Mouse (Mus musculus) forebrain, embryonic 13.5 days (tissue): ENCODE measurements around the gene Alyref. TPM values are rescaled to one million over a fixed set of nuclear protein-coding genes. Genes with fewer than 3 reads are reported as not detected.

Experiments
- ATAC-seq: fragments of 200-750 bp; cut with Nextera tagmentation; 2 replicates; pipeline ENCODE4 v1.8.0; 2017
- H3K27ac ChIP-seq: fragments of 300-500 bp; sonication (generic); 2 replicates; pipeline ENCODE4 v1.5.1; 2015; ENCODE audit warnings: inconsistent platforms, mild to moderate bottlenecking, moderate library complexity
- H3K27me3 ChIP-seq: fragments of 300-500 bp; sonication (generic); 2 replicates; pipeline ENCODE4 v1.6.1; 2015; ENCODE audit warnings: mild to moderate bottlenecking, inconsistent platforms
- H3K36me3 ChIP-seq: fragments of 300-500 bp; sonication (generic); 2 replicates; pipeline ENCODE4 v1.6.1; 2015; ENCODE audit warnings: mild to moderate bottlenecking, inconsistent platforms; ENCODE audit not compliant: poor library complexity, severe bottlenecking
- H3K4me1 ChIP-seq: fragments of 300-500 bp; sonication (generic); 2 replicates; pipeline ENCODE4 v1.6.1; 2015; ENCODE audit warnings: inconsistent platforms
- H3K4me2 ChIP-seq: fragments of 300-500 bp; sonication (generic); 2 replicates; pipeline ENCODE4 v1.6.1; 2015; ENCODE audit warnings: inconsistent platforms, mild to moderate bottlenecking, moderate library complexity
- H3K4me3 ChIP-seq: fragments of 300-500 bp; sonication (generic); 2 replicates; pipeline ENCODE4 v1.5.1; 2015; ENCODE audit warnings: mild to moderate bottlenecking, inconsistent platforms
- H3K9ac ChIP-seq: fragments of 300-500 bp; sonication (generic); 2 replicates; pipeline ENCODE4 v1.6.1; 2015; ENCODE audit warnings: mild to moderate bottlenecking, inconsistent platforms
- H3K9me3 ChIP-seq: fragments of 300-500 bp; sonication (generic); replicated peaks from 2 replicates; pipeline ENCODE4 v1.6.1; 2016; ENCODE audit warnings: inconsistent platforms
- WGBS: fragments of 180-500 bp; shearing (Covaris S2); methylation state at CpG from one replicate; pipeline ENCODE4 v1.1.7; 2015; 5-methylcytosine and 5-hydroxymethylcytosine counted together
- microRNA-seq: library from miRNA; unstranded; fragments of <30 nt; microRNA quantifications from one replicate; pipeline ENCODE4, GENCODE M21; 2016
- polyA plus RNA-seq: library from polyadenylated mRNA; unstranded; fragments of >200 nt; fragmentation: Nextera tagmentation; extraction: Ambion mirVana; gene quantifications from 2 replicates; pipeline ENCODE4 v1.2.1, GENCODE M21; 2015

Alyref gene
- polyA plus RNA-seq, 1 experiment from 2014 or later: 488 TPM

DNA sequence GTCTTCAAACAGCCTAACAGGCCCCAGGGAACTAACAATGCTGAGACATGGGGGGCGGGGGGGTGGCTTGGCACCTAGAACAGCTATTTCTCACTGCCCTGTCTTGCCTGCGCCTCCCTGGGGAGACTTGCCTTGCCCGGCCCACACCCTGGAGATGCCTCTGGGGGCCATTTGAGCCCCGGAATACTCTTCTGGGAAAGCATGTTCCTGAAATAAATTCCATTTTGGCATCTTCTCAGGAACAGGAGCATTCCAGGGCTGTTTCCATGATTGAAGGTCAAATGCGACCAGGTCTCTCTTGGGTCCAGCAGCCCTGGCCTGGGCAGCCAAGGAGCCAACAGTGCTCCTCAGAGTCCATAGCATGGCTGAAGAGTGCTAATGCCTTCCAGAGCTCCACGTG is 55.8 kb downstream of the Alyref start:
- no peaks in the 10 kb centered on the region for H3K9me3 ChIP-seq
- H3K36me3 ChIP-seq: peaks cover 50% of the 10 kb centered on the region
- no peaks in the 10 kb centered on the region for H3K27me3 ChIP-seq
- no peak overlapping the region for H3K9ac ChIP-seq
- 91% methylated on average over 6 of the region's 6 CpGs for WGBS
- peaks cover 22% of the 10 kb centered on the region for H3K4me1 ChIP-seq
- no peak overlapping the region for H3K4me3 ChIP-seq
- H3K27ac ChIP-seq: no peak overlapping the region
- H3K4me2 ChIP-seq: no peak overlapping the region
- no peak for ATAC-seq

Small RNA genes within 50 kb of the gene (microRNA-seq; reads per million reads assigned to microRNA genes)
- 1.1 reads per million for gene Mir6936

Other genes with a start within 250 kb of the Alyref start
- 3,229 and 3,555 TPM in 2 replicates for gene Actg1, start 249.8 kb downstream of the Alyref start, polyA plus RNA-seq
- gene Fscn2, start 236.8 kb downstream of the Alyref start, polyA plus RNA-seq: 1.3 and 1.7 TPM in 2 replicates
- gene Faap100, start 219.6 kb downstream of the Alyref start, polyA plus RNA-seq: 51.0 and 63.1 TPM in 2 replicates
- 33.6 and 33.9 TPM in 2 replicates for gene Nploc4, start 160.7 kb downstream of the Alyref start, polyA plus RNA-seq
- not detected in 2 replicates for gene Tspan10, start 155.7 kb downstream of the Alyref start, polyA plus RNA-seq
- 0.19 and 0.20 TPM in 2 replicates for gene Pde6g, start 144.9 kb downstream of the Alyref start, polyA plus RNA-seq
- gene Oxld1, start 140.3 kb downstream of the Alyref start, polyA plus RNA-seq: 9.2 and 10.7 TPM in 2 replicates
- 30.9 and 31.3 TPM in 2 replicates for gene Ccdc137, start 140.2 kb downstream of the Alyref start, polyA plus RNA-seq
- 49.8 and 56.5 TPM in 2 replicates for gene Arl16, start 130.8 kb downstream of the Alyref start, polyA plus RNA-seq
- 127 TPM in 2 replicates for gene Mrpl12, start 113.8 kb downstream of the Alyref start, polyA plus RNA-seq
- gene Slc25a10, start 106.5 kb downstream of the Alyref start, polyA plus RNA-seq: 31.1 and 41.9 TPM in 2 replicates
- gene Gcgr, start 67.7 kb downstream of the Alyref start, polyA plus RNA-seq: 0.08 and 0.21 TPM in 2 replicates
- gene Mcrip1, start 48.6 kb downstream of the Alyref start, polyA plus RNA-seq: 228 and 240 TPM in 2 replicates
- gene Ppp1r27, start 47.2 kb downstream of the Alyref start, polyA plus RNA-seq: not detected in 2 replicates
- 253 and 286 TPM in 2 replicates for gene P4hb, start 25.1 kb downstream of the Alyref start, polyA plus RNA-seq
- gene Arhgdia, start 16.7 kb downstream of the Alyref start, polyA plus RNA-seq: 462 and 508 TPM in 2 replicates
- gene Anapc11, start 56 bp upstream of the Alyref start, polyA plus RNA-seq: 204 and 211 TPM in 2 replicates
- gene Npb, start 10.1 kb upstream of the Alyref start, polyA plus RNA-seq: 0.50 TPM in 1 of 2 replicates, not detected in the other
- gene Pcyt2, start 19.6 kb upstream of the Alyref start, polyA plus RNA-seq: 140 and 159 TPM in 2 replicates
- gene Sirt7, start 26.9 kb upstream of the Alyref start, polyA plus RNA-seq: 42.7 and 43.1 TPM in 2 replicates
- gene Mafg, start 35.2 kb upstream of the Alyref start, polyA plus RNA-seq: 19.8 and 24.1 TPM in 2 replicates
- gene Pycr1, start 45.4 kb upstream of the Alyref start, polyA plus RNA-seq: 23.9 and 25.5 TPM in 2 replicates
- 0.25 and 0.81 TPM in 2 replicates for gene Myadml2, start 49.8 kb upstream of the Alyref start, polyA plus RNA-seq
- 0.15 and 0.29 TPM in 2 replicates for gene Notum, start 62.8 kb upstream of the Alyref start, polyA plus RNA-seq
- 142 and 151 TPM in 2 replicates for gene Aspscr1, start 74.6 kb upstream of the Alyref start, polyA plus RNA-seq
- gene Cenpx, start 115.4 kb upstream of the Alyref start, polyA plus RNA-seq: 127 TPM in 2 replicates
- 64.5 and 72.9 TPM in 2 replicates for gene Lrrc45, start 115.6 kb upstream of the Alyref start, polyA plus RNA-seq
- 83.0 and 105 TPM in 2 replicates for gene Rac3, start 123.1 kb upstream of the Alyref start, polyA plus RNA-seq
- 7.8 and 9.5 TPM in 2 replicates for gene Dcxr, start 128.9 kb upstream of the Alyref start, polyA plus RNA-seq
- 0.26 TPM in 1 of 2 replicates, not detected in the other for gene Cbr2, start 133.7 kb upstream of the Alyref start, polyA plus RNA-seq
- 2.7 and 4.0 TPM in 2 replicates for gene Hmga1b, start 164.4 kb upstream of the Alyref start, polyA plus RNA-seq
- gene Rfng, start 185.8 kb upstream of the Alyref start, polyA plus RNA-seq: 58.4 and 63.1 TPM in 2 replicates
- 261 and 280 TPM in 2 replicates for gene Gps1, start 185.9 kb upstream of the Alyref start, polyA plus RNA-seq
- 58.6 and 67.7 TPM in 2 replicates for gene Dus1l, start 198.0 kb upstream of the Alyref start, polyA plus RNA-seq
- 61.4 and 79.4 TPM in 2 replicates for gene Fasn, start 226.2 kb upstream of the Alyref start, polyA plus RNA-seq